Mouse (Mus musculus): ENCODE measurements around the gene Mrpl24. TPM values are rescaled to one million over a fixed set of nuclear protein-coding genes. Genes with fewer than 3 reads are reported as not detected.
A peak's percentile ranks its signal among the peaks of the same experiment; 100 is the strongest.

The Mrpl24 gene
- polyA plus RNA-seq, 1 experiment, result 0.97 TPM

DNA sequence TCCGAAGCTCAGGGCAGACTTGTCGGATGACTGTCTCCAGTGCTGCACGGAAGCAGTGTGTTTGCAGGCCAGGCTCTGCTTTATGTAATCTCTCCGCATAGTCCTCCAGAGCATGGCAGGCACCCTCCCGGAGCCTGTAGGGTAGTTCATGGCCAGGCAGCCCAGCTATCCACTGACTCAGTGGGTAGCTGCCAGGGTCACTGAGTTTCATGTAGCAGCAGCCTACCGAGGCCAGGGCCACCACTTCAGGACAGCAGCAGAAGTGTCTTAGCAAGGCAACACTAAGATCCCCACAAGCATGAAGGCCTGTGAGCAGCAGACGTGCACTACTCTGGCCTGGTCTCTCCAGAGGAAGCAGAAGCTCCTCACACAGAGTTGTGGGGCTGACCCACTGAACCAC lies 5.7 kb downstream of the Mrpl24 start:
- H3K27me3 ChIP-seq (ENCODE audit: control insufficient read depth), result no peaks in the 10 kb centered on the region
- H3K4me3 ChIP-seq (replicated peaks), result no peak overlapping the region
- H3K4me1 ChIP-seq (ENCODE audit: control insufficient read depth), result peaks cover 38% of the 10 kb centered on the region
- TF ChIP-seq TAL1 (IDR thresholded peaks at IDR 0.05; ENCODE audit: low read length), result no peak
- TF ChIP-seq GATA1 (IDR thresholded peaks at IDR 0.05; ENCODE audit: low read length), result no peak
- H3K36me3 ChIP-seq (ENCODE audit: control insufficient read depth), result peaks cover 69% of the 10 kb centered on the region
- no peaks in the 10 kb centered on the region for H3K9me3 ChIP-seq (ENCODE audit: control insufficient read depth, low read length)

DNA sequence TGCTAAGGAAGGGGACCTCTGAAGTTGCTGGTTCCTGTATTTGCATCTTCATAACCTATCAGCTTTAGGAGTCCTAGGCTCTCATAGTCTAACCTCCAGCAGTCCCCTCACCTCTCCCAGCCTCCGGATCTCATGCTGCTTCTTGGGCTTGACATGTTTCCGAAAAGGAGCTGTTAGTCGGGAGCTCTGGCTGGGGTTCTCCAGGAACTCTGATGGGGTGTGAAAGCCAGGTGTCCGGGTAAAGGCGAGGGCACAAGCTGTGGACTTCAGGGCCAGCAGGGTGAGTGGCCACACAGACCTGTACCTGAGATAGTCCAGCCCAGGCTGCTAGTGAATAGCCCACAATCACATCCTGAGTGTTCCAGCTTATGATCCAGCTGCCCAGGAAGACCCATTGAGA lies 8.1 kb downstream of the Mrpl24 start:
- Histone ChIP-seq H3K36me3 (ENCODE audit: control insufficient read depth) (peaks cover 67% of the 10 kb centered on the region), H3K4me3 (replicated peaks) (no peak overlapping the region), H3K27me3 (ENCODE audit: control insufficient read depth) (no peaks in the 10 kb centered on the region), H3K4me1 (ENCODE audit: control insufficient read depth) (peaks cover 44% of the 10 kb centered on the region), H3K9me3 (ENCODE audit: control insufficient read depth, low read length) (no peaks in the 10 kb centered on the region)
- TF ChIP-seq TAL1 (IDR thresholded peaks at IDR 0.05; ENCODE audit: low read length) (no peak), GATA1 (IDR thresholded peaks at IDR 0.05; ENCODE audit: low read length) (no peak)

- peaks cover 64% of the 10 kb centered on the region for H3K36me3 ChIP-seq (ENCODE audit: control insufficient read depth)
- no peaks in the 10 kb centered on the region for H3K9me3 ChIP-seq (ENCODE audit: control insufficient read depth, low read length)
- H3K27me3 ChIP-seq (ENCODE audit: control insufficient read depth), result no peaks in the 10 kb centered on the region
- no peak for TF ChIP-seq TAL1 (IDR thresholded peaks at IDR 0.05; ENCODE audit: low read length)
- no peak for TF ChIP-seq GATA1 (IDR thresholded peaks at IDR 0.05; ENCODE audit: low read length)
- H3K4me1 ChIP-seq (ENCODE audit: control insufficient read depth), result peaks cover 58% of the 10 kb centered on the region
- H3K4me3 ChIP-seq (replicated peaks), result peak overlapping the region; percentile 100
These were observed 10.2 kb downstream of the Mrpl24 start for GRCm38 (mm10) chr3:87929341-87930077.

GRCm38 (mm10) chr3:87930078-87930795 lies 10.9 kb downstream of the Mrpl24 start, which contains the start of the genes Isg20l2 and Rrnad1:
Gene Isg20l2, plus strand, starts transcription at chr3:87930314.
Gene Rrnad1, minus strand, starts transcription at chr3:87930717.
- Histone ChIP-seq H3K4me1 (ENCODE audit: control insufficient read depth) (peaks cover 63% of the 10 kb centered on the region), H3K36me3 (ENCODE audit: control insufficient read depth) (peaks cover 64% of the 10 kb centered on the region), H3K27me3 (ENCODE audit: control insufficient read depth) (no peaks in the 10 kb centered on the region), H3K4me3 (replicated peaks) (peak within 1 kb of the TSS; percentile 100), H3K9me3 (ENCODE audit: control insufficient read depth, low read length) (no peaks in the 10 kb centered on the region)
- no peak for TF ChIP-seq GATA1 (IDR thresholded peaks at IDR 0.05; ENCODE audit: low read length)
- TF ChIP-seq TAL1 (IDR thresholded peaks at IDR 0.05; ENCODE audit: low read length), result no peak

DNA sequence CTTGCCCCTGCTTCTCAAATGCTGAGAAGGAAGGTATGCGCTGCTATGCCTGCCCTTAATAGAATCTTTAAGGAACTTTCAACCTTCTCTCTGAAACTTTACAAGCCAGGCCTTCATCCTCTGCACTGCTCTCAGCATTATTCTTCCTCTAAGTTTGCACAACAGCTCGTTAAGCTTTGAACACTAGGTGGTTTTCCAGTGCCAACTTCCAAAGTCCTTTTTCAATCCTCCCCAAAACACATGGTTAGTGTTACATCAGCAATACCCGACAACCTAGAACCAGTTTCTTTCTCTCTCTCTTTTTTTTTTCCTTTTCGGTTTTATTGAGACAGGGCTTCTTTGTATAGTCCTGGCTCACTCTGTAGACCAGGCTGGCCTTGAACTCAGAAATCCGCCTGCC lies 14.7 kb downstream of the Mrpl24 start:
- Histone ChIP-seq H3K9me3 (ENCODE audit: control insufficient read depth, low read length) (no peaks in the 10 kb centered on the region), H3K27me3 (ENCODE audit: control insufficient read depth) (no peaks in the 10 kb centered on the region), H3K4me3 (replicated peaks) (no peak overlapping the region), H3K36me3 (ENCODE audit: control insufficient read depth) (peaks cover 74% of the 10 kb centered on the region), H3K4me1 (ENCODE audit: control insufficient read depth) (peaks cover 54% of the 10 kb centered on the region)
- TF ChIP-seq TAL1 (IDR thresholded peaks at IDR 0.05; ENCODE audit: low read length), result no peak
- TF ChIP-seq GATA1 (IDR thresholded peaks at IDR 0.05; ENCODE audit: low read length), result no peak

DNA sequence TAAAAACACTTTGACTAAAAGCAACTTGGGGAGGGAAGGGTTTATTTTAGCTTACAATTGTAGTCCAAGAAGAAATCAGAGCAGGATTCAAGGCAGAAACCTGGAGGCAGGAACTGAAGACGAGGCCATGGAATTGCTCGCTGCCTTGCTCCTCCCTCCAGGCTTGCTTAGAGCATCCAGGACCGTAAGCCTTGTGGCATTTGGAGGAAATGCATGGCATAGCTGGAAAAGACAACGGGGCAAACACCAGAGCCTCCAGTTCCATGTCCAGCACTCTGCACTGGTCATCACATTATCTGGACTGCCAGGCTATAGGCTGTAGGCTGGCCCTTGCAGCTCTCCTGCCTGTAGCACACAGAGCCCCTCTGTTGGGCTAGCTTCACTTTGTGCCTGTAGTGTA lies 15.2 kb downstream of the Mrpl24 start:
- H3K27me3 ChIP-seq (ENCODE audit: control insufficient read depth), result no peaks in the 10 kb centered on the region
- H3K36me3 ChIP-seq (ENCODE audit: control insufficient read depth), result peaks cover 78% of the 10 kb centered on the region
- no peak overlapping the region for H3K4me3 ChIP-seq (replicated peaks)
- TF ChIP-seq TAL1 (IDR thresholded peaks at IDR 0.05; ENCODE audit: low read length), result no peak
- H3K4me1 ChIP-seq (ENCODE audit: control insufficient read depth), result peaks cover 49% of the 10 kb centered on the region
- no peaks in the 10 kb centered on the region for H3K9me3 ChIP-seq (ENCODE audit: control insufficient read depth, low read length)

DNA sequence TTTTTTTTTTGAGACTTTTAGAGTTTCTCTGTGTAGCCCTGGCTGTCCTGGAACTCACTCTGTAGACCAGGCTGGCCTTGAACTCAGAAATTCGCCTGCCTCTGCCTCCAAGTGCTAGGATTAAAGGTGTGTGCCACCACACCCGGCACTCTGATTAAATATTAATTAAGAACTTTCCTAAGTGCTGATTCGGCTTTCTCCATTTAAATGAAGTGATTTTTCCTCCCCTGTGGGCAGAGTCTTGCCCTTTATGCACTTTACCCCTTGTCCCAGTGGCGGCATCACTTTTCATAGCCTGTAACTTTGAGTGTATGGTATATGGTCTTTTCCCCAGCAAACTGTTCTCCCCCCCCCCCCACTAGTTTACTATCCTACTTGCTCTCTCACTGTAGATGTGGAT lies 15.9 kb downstream of the Mrpl24 start:
- peaks cover 85% of the 10 kb centered on the region for H3K36me3 ChIP-seq (ENCODE audit: control insufficient read depth)
- no peaks in the 10 kb centered on the region for H3K27me3 ChIP-seq (ENCODE audit: control insufficient read depth)
- TF ChIP-seq TAL1 (IDR thresholded peaks at IDR 0.05; ENCODE audit: low read length) (no peak), GATA1 (IDR thresholded peaks at IDR 0.05; ENCODE audit: low read length) (no peak)
- no peak overlapping the region for H3K4me3 ChIP-seq (replicated peaks)
- H3K9me3 ChIP-seq (ENCODE audit: control insufficient read depth, low read length), result no peaks in the 10 kb centered on the region
- H3K4me1 ChIP-seq (ENCODE audit: control insufficient read depth), result peaks cover 46% of the 10 kb centered on the region

GRCm38 (mm10) chr3:87935776-87936175 lies 16.5 kb downstream of the Mrpl24 start:
- Histone ChIP-seq H3K36me3 (ENCODE audit: control insufficient read depth) (peaks cover 91% of the 10 kb centered on the region), H3K9me3 (ENCODE audit: control insufficient read depth, low read length) (no peaks in the 10 kb centered on the region), H3K4me3 (replicated peaks) (no peak overlapping the region), H3K27me3 (ENCODE audit: control insufficient read depth) (no peaks in the 10 kb centered on the region), H3K4me1 (ENCODE audit: control insufficient read depth) (peaks cover 44% of the 10 kb centered on the region)
- no peak for TF ChIP-seq GATA1 (IDR thresholded peaks at IDR 0.05; ENCODE audit: low read length)
- TF ChIP-seq TAL1 (IDR thresholded peaks at IDR 0.05; ENCODE audit: low read length), result no peak

GRCm38 (mm10) chr3:87940611-87941010 lies 21.3 kb downstream of the Mrpl24 start:
- Histone ChIP-seq H3K27me3 (ENCODE audit: control insufficient read depth) (peaks cover 14% of the 10 kb centered on the region), H3K4me1 (ENCODE audit: control insufficient read depth) (peaks cover 4% of the 10 kb centered on the region), H3K4me3 (replicated peaks) (no peak overlapping the region), H3K36me3 (ENCODE audit: control insufficient read depth) (peaks cover 81% of the 10 kb centered on the region), H3K9me3 (ENCODE audit: control insufficient read depth, low read length) (no peaks in the 10 kb centered on the region)
- TF ChIP-seq TAL1 (IDR thresholded peaks at IDR 0.05; ENCODE audit: low read length) (no peak), GATA1 (IDR thresholded peaks at IDR 0.05; ENCODE audit: low read length) (no peak)
